Mouse (Mus musculus) erythroblast, adult 5-6 weeks (primary cell): ENCODE measurements around the gene Arl4a. TPM values are rescaled to one million over a fixed set of nuclear protein-coding genes. Genes with fewer than 3 reads are reported as not detected.

Experiments
- ATAC-seq: replicated peaks from 2 replicates; pipeline ENCODE4 v1.8.0; 2016; ENCODE audit warnings: moderate number of reproducible peaks, mild to moderate bottlenecking, moderate TSS enrichment, inconsistent platforms; ENCODE audit not compliant: poor library complexity, low FRiP score, severe bottlenecking
- total RNA-seq, 2 experiments: library from RNA; stranded (forward) in 1 of 2; stranded (reverse) in 1 of 2; fragments of 150-400 nt in 1 of 2; fragments of 200-764, 138-1000 nt in 1 of 2; gene quantifications; 2 replicates each; pipeline versions ENCODE4 v1.2.3 to v1.2.4; 2015 to 2017; ENCODE audit warnings: low replicate concordance in 2 of 2

Arl4a gene
- total RNA-seq, 2 experiments from 2014 or later = 331 to 568 TPM

- no peak for ATAC-seq
Observed at GRCm38 (mm10) chr12:39975829-39976340, 61.9 kb downstream of the Arl4a start.

- ATAC-seq = no peak
Observed at GRCm38 (mm10) chr12:39974977-39975583, 62.7 kb downstream of the Arl4a start.

GRCm38 (mm10) chr12:39974273-39974672 lies 63.6 kb downstream of the Arl4a start:
- ATAC-seq = no peak

- ATAC-seq = no peak
Observed at GRCm38 (mm10) chr12:39969500-39969899, 68.3 kb downstream of the Arl4a start.

- ATAC-seq = no peak
Observed at GRCm38 (mm10) chr12:39968109-39968508, 69.7 kb downstream of the Arl4a start.

GRCm38 (mm10) chr12:39959166-39959565 lies 78.7 kb downstream of the Arl4a start:
- no peak for ATAC-seq

GRCm38 (mm10) chr12:39957931-39958671 lies 79.7 kb downstream of the Arl4a start:
- no peak for ATAC-seq

GRCm38 (mm10) chr12:39956396-39956795 lies 81.4 kb downstream of the Arl4a start:
- no peak for ATAC-seq

Other genes with a start within 250 kb of the Arl4a start
- gene Scin, start 96.2 kb upstream of the Arl4a start, total RNA-seq (2015; ENCODE audit: low replicate concordance) = 2.1 and 2.3 TPM in 2 replicates
- gene Scin, start 96.2 kb upstream of the Arl4a start, total RNA-seq (2017; ENCODE audit: low replicate concordance) = 0.94 and 0.98 TPM in 2 replicates
- gene Lsmem1, start 161.5 kb upstream of the Arl4a start, total RNA-seq (2015; ENCODE audit: low replicate concordance) = not detected in 2 replicates
- not detected in 2 replicates for gene Lsmem1, start 161.5 kb upstream of the Arl4a start, total RNA-seq (2017; ENCODE audit: low replicate concordance)
- gene Ifrd1, start 210.5 kb upstream of the Arl4a start, total RNA-seq (2015; ENCODE audit: low replicate concordance) = 11.7 and 90.9 TPM in 2 replicates
- gene Ifrd1, start 210.5 kb upstream of the Arl4a start, total RNA-seq (2017; ENCODE audit: low replicate concordance) = 15.4 and 19.7 TPM in 2 replicates